Mouse (Mus musculus) cerebellum, adult 18-20 months (tissue): ENCODE measurements around the gene Stk17b.
"Not testable (repeated sequence)": the region's sequence is repeated elsewhere in the genome, so short reads cannot be mapped to it uniquely, and the experiment has no call there.

Experiments used
- DNase-seq, 2 experiments: peaks; one replicate each; pipeline ENCODE4 v3.0.0; 2021

Gene Stk17b

DNA sequence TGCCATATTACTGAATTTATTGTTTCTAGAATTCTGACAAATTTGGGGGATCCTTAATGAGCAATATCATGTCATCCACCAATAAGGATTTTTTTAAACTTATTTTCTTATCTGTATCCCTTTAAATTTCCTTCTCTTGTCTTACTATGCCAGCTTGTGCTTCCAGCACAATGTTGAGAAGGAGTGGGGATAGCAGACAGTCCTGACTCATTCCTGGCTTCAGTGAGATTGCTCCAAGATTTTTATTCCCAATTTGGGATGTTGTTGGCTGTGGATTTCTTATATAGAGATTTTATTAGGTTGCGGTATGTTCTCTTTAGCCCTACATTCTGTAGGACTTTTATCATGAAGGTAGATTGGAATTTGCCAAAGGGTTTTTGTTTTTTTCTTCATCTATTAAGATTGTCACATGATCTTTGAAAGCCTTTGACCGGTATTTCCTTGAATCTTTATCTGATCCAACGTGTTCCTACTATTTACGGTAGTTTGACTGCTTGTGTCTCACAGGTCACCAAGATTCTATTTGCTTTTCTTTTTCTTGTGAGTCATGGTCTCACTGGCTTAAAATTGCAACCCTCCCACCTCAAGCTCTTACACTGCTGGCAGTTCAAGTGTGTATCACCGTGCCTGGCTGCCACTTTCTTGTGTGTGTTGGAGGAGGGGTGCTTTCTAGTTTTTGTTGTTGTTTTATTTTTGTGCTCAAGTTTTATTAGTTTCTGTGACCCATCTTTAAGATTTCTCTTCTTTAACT is 64.2 kb downstream of the Stk17b start:
- no peak for DNase-seq

DNA sequence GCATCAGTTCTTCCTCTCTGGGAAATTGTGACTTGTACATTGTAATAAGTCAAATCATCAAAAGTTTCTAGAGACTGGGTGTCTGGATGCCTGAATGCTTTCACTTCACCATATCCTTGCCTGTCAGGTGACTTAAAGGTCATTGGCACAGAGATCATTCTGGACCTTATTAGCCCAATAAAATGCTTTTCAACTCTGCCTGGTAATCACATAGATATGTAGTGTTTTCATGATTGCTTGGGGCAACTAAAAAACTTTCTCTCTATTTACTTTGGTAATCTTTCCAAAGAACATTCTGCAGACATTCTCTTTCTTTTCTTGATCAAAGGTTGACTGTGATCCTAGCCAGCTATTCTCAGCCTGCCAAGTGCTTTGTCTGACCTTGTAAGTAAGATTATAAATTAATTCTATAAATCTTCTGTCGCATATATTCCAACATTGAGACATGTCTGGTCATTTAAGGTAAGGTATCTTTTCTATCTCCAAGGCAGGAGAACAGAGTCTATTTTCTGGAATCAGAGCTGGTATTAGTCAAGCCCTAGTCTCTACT is 69.0 kb downstream of the Stk17b start:
- no peak for DNase-seq

DNA sequence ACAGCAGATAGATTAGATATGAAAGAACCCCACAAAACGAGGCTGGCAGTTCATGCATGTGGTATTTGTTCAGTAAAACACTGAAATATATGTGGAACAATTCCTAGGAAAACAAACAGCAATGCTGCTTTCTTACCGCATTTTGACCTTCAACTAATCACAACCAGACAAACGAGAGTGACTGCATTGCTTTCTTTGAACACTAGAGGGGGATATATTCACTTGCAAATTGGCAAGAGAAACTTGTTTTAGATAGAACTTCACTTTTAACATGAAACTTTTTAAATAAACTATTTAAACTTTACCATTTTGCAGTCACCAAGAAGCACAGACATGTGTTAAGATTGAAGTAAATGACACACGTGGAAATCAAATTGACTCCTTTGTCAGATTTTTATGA is 69.6 kb downstream of the Stk17b start:
- no peak for DNase-seq

DNA sequence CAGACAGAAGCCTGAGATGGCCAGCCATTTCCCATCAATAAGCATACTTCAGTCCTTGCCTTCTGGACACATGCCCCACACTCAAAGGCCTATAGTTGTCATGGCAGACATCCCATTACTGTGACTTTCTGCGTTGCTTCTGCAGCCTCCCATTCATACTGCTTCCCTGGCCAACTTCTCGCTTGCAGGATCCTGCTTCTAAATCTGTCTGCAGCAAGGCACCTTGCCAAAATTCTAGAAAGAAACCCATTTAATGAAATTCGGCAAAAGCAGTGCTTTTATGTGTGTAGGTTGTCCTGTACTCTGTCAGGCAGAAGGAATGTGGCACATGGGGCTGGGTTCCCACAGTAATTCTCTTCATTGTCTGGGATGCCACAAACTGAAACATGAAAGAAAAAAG is 71.6 kb downstream of the Stk17b start:
- not testable (repeated sequence) for DNase-seq

DNA sequence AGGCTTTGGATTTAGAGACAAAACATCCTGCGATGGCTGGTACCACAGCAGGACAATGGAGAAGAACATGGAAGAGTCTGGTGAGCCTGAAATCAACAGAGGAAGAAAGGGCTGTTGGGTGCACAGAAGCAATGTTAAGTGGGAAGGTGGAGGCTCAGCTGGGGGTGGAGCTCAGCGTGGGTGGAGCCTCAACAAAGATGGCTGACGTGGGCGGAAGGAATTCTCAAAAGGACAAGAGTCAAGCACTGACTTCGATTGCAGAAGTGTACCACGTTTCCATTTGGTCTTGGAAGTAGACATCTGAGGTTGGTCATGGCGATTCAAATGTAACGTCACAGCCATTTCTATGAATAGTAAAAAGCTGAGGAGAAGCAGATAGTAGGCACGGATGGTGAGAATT is 74.0 kb downstream of the Stk17b start:
- no peak for DNase-seq

DNA sequence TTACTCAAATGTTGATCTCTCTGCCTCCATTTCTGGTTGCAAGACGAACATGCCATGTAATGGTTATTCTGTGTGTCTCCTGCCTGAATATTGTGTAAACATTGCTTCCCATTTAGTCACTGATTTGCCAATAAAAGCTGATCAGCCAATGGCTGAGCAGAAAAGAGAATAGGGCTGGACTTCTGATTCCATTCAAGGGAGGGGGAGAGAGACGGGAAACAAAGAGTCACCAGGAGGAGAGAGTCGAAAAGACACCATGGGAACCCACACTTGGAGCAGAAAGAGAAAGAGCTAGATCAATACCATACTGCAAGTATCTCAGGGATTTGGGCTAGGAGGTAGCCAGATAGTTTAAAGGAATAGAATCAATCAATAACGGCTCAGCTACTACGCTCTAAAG is 75.4 kb downstream of the Stk17b start:
- DNase-seq, result not testable (repeated sequence)

DNA sequence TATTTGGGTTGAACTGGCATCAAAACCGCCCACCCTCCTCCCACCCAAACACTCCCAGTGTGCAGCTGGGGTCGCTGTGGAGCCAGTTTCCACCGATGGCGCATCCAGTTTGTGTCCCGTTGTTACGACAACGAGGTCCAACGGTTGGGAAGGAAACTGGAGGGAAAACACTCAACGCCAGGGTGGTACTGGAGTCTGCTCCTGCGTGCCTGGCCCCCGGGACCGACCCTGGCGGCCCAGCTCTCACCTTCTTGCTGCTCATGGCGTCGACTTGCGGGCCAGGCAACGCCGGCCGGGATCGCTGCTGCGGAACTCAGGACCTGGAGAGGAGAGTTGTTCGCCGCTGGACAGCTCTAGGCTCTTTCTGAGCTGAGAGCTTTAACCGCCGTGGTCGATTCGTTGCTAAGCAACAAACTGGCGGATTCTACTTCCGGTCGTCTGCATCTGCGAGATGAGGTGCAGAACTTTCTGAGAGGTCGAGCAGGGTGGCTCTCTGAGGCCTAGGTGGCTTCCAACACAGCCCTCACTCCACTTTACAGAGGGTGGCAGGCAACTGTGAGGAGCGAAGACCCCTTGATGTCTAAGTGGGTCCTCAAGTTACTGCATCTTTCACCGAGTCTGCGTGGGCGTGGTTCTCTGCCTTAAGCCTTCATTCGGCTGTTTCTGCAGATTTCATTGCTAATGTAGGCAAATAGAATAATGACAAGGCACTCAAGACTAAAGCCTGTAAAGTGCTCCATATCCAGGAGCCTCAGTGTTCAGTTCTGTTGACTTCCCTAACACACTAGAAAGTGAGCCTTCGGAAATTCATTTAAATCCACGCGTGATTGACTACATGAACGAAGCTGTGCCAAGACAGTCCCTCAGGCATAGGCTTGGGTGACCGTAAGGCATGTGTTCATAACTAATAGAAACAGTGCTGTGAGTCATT is 78.3 kb downstream of the Stk17b start, which contains the start of gene Dnah7a:
Gene Dnah7a, minus strand, starts transcription at position 354 of the 931 bp plus-strand sequence.
- DNase-seq, result peak; percentile 7 to 10
